Mouse (Mus musculus) kidney, adult 18-20 months (tissue): ENCODE measurements around the gene Mpi.
A peak's percentile ranks its signal among the peaks of the same experiment; 100 is the strongest.

ENCODE experiments used
- DNase-seq: peaks from one replicate; pipeline ENCODE4 v3.0.0; 2021

The Mpi gene

GRCm38 (mm10) chr9:57522114-57522860, 30.3 kb downstream of the Mpi start:
- DNase-seq = no peak

GRCm38 (mm10) chr9:57521056-57521911, 31.3 kb downstream of the Mpi start, which contains the start of gene Cox5a:
Gene Cox5a, plus strand, starts transcription at chr9:57521274.
- peak; percentile 95 for DNase-seq

- peak; percentile 36 for DNase-seq
Measured at GRCm38 (mm10) chr9:57520375-57521055, 32.0 kb downstream of the Mpi start.

GRCm38 (mm10) chr9:57517113-57517512, 35.5 kb downstream of the Mpi start:
- DNase-seq = peak; percentile 68

- no peak for DNase-seq
Measured at GRCm38 (mm10) chr9:57510577-57510976, 42.0 kb downstream of the Mpi start.

- DNase-seq = no peak
Measured at GRCm38 (mm10) chr9:57505700-57506099, 46.9 kb downstream of the Mpi start.

- no peak for DNase-seq
Measured at GRCm38 (mm10) chr9:57504891-57505290, 47.7 kb downstream of the Mpi start.

- DNase-seq = peak; percentile 73
Measured at GRCm38 (mm10) chr9:57504381-57504700, 48.2 kb downstream of the Mpi start.

GRCm38 (mm10) chr9:57503622-57504380, 48.8 kb downstream of the Mpi start, which contains the start of gene Rpp25:
Gene Rpp25, plus strand, starts transcription at chr9:57504026.
- DNase-seq = peak; percentile 75

- DNase-seq = no peak
Measured at GRCm38 (mm10) chr9:57502911-57503621, 49.5 kb downstream of the Mpi start.

GRCm38 (mm10) chr9:57501861-57502260, 50.7 kb downstream of the Mpi start:
- no peak for DNase-seq

- DNase-seq = no peak
Measured at GRCm38 (mm10) chr9:57501452-57501851, 51.1 kb downstream of the Mpi start.

GRCm38 (mm10) chr9:57498536-57498935, 54.0 kb downstream of the Mpi start:
- no peak for DNase-seq

GRCm38 (mm10) chr9:57497236-57497635, 55.3 kb downstream of the Mpi start:
- peak; percentile 23 for DNase-seq

- no peak for DNase-seq
Measured at GRCm38 (mm10) chr9:57494970-57495369, 57.6 kb downstream of the Mpi start.
